ENCODE assay signal across 12 mouse cellular contexts in genomic region chr3:27978030-27978723, GRCm38 (mm10). TPM values are rescaled to one million over a fixed set of nuclear protein-coding genes. Genes with fewer than 3 reads are reported as not detected.
A peak's percentile ranks its signal among the peaks of the same experiment; 100 is the strongest.
DNase-seq lines count a peak whose midpoint lies in the region; ATAC-seq lines count a peak whose summit lies in the region.
"Had no signal": no experiment of that assay in that cellular context is flagged by ENCODE, and none has a peak within 500 bp of the region (broad histone marks: within the 10 kb centered on the region; RNA-seq: fewer than 3 reads in every experiment).

No protein-coding gene starts in this region.

- no peak for DNase-seq in frontal cortex, postnatal 10 days (ENCODE audit: low spot score in 2 of 2)
- peak; percentile 78 for DNase-seq in layer of hippocampus, adult 9-11 months
- DNase-seq in layer of hippocampus, postnatal 14 days (ENCODE audit: low spot score in 2 of 2): no peak
- DNase-seq in brain, adult 2 months (ENCODE audit: low read depth, low spot score): peak; percentile 81
- DNase-seq in retina, embryonic 14.5 days (ENCODE audit: low spot score): peak; percentile 26
- DNase-seq in spleen, adult 12 weeks (ENCODE audit: low spot score): no peak
- DNase-seq in thymus, postnatal 10 days (ENCODE audit: low spot score in 2 of 2): no peak
- DNase-seq: adrenal gland, postnatal 25 days; cerebellum, adult 11 months; lung, embryonic 14.5 days had no signal

- peak; percentile 55; the same call in 1 of the 2 replicates for ATAC-seq in frontal cortex, adult (ENCODE audit: low TSS enrichment)

RNA-seq across cellular contexts. Expression of gene Pld1, which starts 39.7 kb away (rescaled TPM):
- 10 to 100 TPM; 11.6 to 13.6 TPM for total RNA-seq in layer of hippocampus, postnatal 14 days (2021)
- total RNA-seq: MEL had no signal

Comparison
In these comparisons a context has a peak if more than half of its experiments do, and no peak if none do; other contexts are left out.
1. DNase-seq: peak in layer of hippocampus, adult 9-11 months (single experiment), brain, adult 2 months (single experiment) and retina, embryonic 14.5 days (single experiment); none in frontal cortex, postnatal 10 days (0 of 2), layer of hippocampus, postnatal 14 days (0 of 2), spleen, adult 12 weeks (single experiment) and thymus, postnatal 10 days (0 of 2).